24 mouse cellular contexts compared by ENCODE assay signal in genomic region chr13:52114431-52114830, GRCm38 (mm10).
A peak's percentile ranks its signal among the peaks of the same experiment; 100 is the strongest.
DNase-seq lines count a peak whose midpoint lies in the region; TF ChIP-seq lines count a peak whose summit lies in the region.
"Had no signal": no experiment of that assay in that cellular context is flagged by ENCODE, and none has a peak within 500 bp of the region (broad histone marks: within the 10 kb centered on the region; RNA-seq: fewer than 3 reads in every experiment).

No protein-coding gene starts in this region.

- H3K27ac ChIP-seq in gastrocnemius, adult 2 months = no peak overlapping the region
- H3K27ac ChIP-seq: embryonic facial prominence, embryonic 13.5 days; forebrain, embryonic 12.5 days; heart, embryonic 13.5 days; limb, embryonic 12.5 days; liver, embryonic 15.5 days; lung, embryonic 15.5 days; midbrain, embryonic 10.5 days; midbrain, embryonic 15.5 days; stomach, embryonic 15.5 days had no signal

- peak; percentile 42 for DNase-seq in adrenal gland, postnatal 10 days
- no peak for DNase-seq in adrenal gland, postnatal 4 days (ENCODE audit: low spot score in 2 of 2)
- peak; percentile 46 for DNase-seq in gastrocnemius, adult 2 months
- DNase-seq in gastrocnemius, postnatal 14 days = no peak
- peak; percentile 93 for DNase-seq in adipocyte (ENCODE audit: low spot score)
- peak; percentile 78 for DNase-seq in skeletal muscle tissue, adult 2 months (ENCODE audit: low read depth, low spot score)
- DNase-seq in layer of hippocampus, postnatal 10 days (ENCODE audit: low spot score in 2 of 2) = no peak
- DNase-seq: adrenal gland, adult 2 months; cerebellum, adult 11-12 months; cerebellum, postnatal 10 days; forebrain, postnatal 0 days; heart, postnatal 10 days; kidney, adult 9 months; kidney, postnatal 10 days; thymus, postnatal 14 days had no signal

- intact Hi-C loops in gastrocnemius, adult 2 months (cut with DNase I) = no loop called here
- intact Hi-C loops in gastrocnemius, postnatal 14 days (cut with DNase I; ENCODE audit: low total_unique reads) = no loop called here

- no peak overlapping the region for H3K4me3 ChIP-seq in gastrocnemius, adult 2 months
- H3K4me3 ChIP-seq: embryonic facial prominence, embryonic 13.5 days; forebrain, embryonic 12.5 days; heart, embryonic 13.5 days; limb, embryonic 12.5 days; liver, embryonic 15.5 days; lung, embryonic 15.5 days; midbrain, embryonic 10.5 days; midbrain, embryonic 15.5 days; stomach, embryonic 15.5 days had no signal

- TF ChIP-seq CTCF in gastrocnemius, adult 2 months (IDR thresholded peaks at IDR 0.05) = no peak

Comparison
In these comparisons a context has a peak if more than half of its experiments do, and no peak if none do; other contexts are left out.
1. DNase-seq: peak in adrenal gland, postnatal 10 days (single experiment), gastrocnemius, adult 2 months (single experiment), adipocyte (single experiment) and skeletal muscle tissue, adult 2 months (single experiment); none in adrenal gland, postnatal 4 days (0 of 2), gastrocnemius, postnatal 14 days (single experiment) and layer of hippocampus, postnatal 10 days (0 of 2).